Mouse (Mus musculus) large intestine, adult 2 months (tissue): ENCODE measurements at regions not wholly inside any gene's neighbourhood (a gene's known extent, or its start where the extent isn't known, plus 50 kb on each side); places are given as distances from the start of the nearest gene placed in this dataset.

Experiments used
- DNase-seq: peaks from one replicate; pipeline ENCODE4 v3.0.0-alpha.2; 2012; ENCODE audit warnings: low read depth, low spot score
- WGBS: fragments of 180-500 bp; shearing (Covaris S2); methylation state at CpG from one replicate; pipeline ENCODE4 v1.1.7; 2018; 5-methylcytosine and 5-hydroxymethylcytosine counted together

DNA sequence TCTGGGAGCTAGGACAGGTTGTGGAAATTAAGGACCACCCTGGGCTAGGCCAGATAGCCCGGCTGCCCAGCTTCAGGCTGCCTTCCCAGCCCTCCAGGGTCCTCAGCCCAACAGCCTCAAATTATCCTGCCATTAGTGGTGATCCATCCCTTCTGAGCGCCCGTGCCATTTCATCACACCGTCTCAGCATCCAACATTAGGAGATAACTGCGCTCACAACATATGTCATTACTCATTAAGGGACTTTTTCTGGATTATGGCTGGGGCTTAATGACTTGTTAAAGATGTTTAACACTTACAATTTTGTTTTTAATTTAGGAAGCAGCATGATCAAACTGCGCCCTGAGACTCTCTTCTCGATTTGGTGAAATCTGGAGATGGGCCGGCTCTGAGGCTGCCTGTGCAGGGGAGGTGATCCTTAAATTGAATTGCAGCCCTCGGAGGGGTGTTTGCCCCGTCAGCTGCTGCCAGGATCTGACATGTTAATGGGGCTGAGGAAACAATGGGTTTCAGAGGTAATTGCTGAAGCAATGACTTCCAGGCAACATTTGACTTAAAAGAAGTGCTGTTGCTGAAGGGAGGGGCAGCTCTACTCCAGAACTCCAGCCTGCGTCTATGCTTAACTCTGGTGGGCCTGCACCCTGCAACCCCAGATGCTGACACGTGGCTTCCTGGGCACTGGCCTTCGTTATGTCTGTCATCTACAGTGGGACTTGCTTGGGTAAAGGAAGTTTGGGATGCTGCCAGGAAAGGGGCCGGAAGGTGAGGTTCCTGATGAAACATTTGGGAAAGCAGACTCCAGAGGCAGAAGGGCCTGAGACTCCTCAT, 154.9 kb downstream of the 3100002H09Rik start:
- DNase-seq: no peak
- 34% methylated on average over 14 of the region's 14 CpGs for WGBS

- no peak for DNase-seq
- 25% methylated on average over 3 of the region's 3 CpGs for WGBS
Observed at GRCm38 (mm10) chr4:124451131-124451530, 159.5 kb downstream of the 3100002H09Rik start.

GRCm38 (mm10) chr4:124446615-124447014, 164.0 kb downstream of the 3100002H09Rik start:
- WGBS: 62% methylated on average over 8 of the region's 8 CpGs
- no peak for DNase-seq

GRCm38 (mm10) chr4:124443613-124444108, 166.9 kb downstream of the 3100002H09Rik start:
- 5% methylated on average over 10 of the region's 10 CpGs for WGBS
- DNase-seq: no peak

DNA sequence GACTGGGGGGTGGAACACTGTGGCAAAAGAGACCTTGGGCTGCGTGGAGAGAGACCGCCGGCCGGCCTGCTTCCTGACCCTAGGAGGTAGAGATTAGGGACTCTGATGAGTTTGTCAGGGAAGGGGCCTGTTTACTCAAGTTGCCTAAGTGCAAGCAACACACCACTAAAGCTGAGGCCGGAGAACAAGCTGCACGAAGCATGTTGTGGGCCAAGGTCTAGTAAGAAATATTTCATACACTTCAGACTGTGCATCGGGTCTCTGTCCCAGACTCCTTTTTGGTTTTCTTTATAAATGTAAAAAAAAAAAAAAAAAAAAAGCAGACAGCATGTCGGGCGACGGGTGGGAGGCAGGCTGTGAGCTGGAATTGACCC, 167.5 kb downstream of the 3100002H09Rik start:
- DNase-seq: no peak
- 16% methylated on average over 10 of the region's 10 CpGs for WGBS

DNA sequence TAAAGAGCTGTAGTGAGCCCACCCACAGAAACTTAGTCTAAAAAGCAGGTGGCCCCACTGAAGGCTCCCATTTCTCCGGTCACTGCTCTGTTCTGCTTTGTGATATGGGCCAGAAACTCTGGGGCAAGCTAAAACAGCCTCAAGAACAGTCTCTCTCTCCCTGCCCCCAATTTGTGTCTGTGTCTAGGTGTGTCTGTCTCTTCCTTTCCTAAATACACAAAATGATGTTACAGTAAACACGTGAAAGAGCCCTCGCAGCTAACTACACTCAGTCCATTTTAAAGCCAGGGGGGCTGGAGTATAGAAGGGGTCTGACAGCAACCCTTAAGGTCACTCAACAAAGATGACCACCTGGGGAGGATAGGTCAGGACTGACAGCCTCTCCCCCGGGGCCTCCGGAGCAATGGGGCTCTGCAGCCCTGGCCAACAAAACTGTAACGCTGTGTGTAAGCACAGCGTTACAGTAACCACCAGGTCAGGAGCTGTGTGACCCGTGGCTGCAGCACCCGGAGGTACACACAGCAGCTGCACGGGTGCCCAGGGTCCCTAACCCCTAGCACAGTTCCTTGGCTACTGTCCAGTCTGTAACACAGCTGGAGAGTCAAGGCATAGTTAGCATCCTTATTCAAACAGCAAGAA, 168.0 kb downstream of the 3100002H09Rik start:
- WGBS: 11% methylated on average over 10 of the region's 10 CpGs
- DNase-seq: no peak

GRCm38 (mm10) chr4:124441737-124442487, 168.7 kb downstream of the 3100002H09Rik start:
- WGBS: 20% methylated on average over 15 of the region's 15 CpGs
- no peak for DNase-seq

DNA sequence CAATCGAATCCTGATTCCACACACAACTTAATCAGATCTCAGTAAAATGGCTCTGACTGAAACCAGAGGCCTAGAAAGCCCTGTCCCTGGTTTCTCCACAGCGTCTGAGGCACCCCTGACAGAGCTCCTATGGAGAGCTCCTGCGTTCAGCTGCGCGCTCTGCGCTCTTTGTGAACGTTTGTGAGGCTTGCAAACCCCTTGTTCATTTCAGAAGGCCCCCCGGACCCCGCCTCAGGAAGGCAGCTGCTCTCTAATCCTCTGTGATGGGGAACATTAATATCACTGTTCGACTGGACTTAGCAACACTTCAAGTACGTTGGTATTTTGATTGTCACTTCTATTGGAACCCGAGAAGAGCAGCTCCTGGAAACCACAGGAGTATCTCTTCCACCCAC, 175.6 kb downstream of the 3100002H09Rik start:
- 44% methylated on average over 12 of the region's 12 CpGs for whole genome bisulfite sequencing
- no peak for DNase-seq

DNA sequence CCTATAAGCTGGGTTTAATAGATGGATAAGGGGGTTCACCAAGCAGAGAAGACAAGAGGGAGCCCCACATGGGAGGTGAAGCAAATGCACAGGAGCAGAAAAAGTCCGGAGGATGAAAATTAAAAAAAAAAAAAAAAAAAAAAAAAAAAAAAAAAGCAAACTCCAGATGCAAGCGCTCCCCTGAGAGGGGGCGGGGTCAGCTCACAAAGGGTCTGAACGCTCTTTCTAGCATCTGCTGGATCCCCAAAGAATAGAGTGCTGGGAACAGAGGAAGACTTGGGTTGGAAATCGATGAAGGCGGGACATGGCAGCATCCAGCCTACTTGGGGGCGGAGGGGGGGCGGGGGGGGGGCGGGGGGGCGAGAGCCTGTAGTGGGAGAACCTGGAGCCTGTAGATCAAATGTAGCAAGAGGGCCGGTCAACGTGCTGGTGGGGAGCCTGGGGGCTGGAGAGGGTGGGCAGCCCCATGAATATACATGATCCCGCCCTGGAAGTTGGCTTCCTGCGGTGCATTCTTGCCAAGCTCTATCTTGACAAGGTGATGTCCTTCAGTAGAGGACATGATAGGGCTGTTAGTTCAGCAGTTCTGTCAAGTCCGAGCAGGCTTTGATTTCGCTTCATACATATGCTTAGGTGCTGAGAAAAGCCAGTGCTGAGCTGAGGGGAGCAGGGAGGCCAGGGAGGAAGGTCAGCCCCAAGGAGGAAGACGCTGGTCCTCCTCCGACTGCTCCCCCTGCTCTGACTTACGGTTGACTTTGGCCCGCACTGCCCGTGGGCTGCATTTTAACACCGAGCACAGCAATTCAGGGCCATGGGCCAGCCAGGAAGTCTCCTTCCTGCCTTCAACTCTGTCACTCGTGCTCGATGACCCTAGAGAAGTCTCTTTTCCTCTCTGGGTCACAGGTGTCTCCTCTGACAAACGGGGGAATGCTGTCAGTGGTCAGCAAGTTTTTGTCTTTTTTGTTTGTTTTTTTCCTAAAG, 176.3 kb downstream of the 3100002H09Rik start:
- DNase-seq: no peak
- WGBS: 14% methylated on average over 22 of the region's 25 CpGs

DNA sequence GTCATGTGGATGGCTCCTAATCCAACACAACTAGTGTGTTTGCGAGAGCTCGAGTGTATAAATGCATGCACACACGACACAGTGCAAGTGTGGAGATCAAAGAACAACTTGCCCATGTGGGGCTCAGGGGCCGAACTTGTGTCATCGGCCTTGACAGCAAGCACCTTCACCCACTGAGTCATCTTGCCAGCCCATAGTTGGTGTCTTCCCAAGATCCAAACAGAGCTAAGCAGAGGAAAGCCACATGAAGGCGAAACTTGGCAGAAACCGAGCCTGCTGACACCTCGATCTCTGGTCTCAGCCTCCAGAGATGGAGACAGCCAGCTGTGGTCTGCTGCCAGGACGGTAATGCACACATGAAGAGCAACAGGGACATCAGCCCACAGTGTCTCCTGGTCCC, 177.1 kb downstream of the 3100002H09Rik start:
- 71% methylated on average over 9 of the region's 9 CpGs for WGBS

DNA sequence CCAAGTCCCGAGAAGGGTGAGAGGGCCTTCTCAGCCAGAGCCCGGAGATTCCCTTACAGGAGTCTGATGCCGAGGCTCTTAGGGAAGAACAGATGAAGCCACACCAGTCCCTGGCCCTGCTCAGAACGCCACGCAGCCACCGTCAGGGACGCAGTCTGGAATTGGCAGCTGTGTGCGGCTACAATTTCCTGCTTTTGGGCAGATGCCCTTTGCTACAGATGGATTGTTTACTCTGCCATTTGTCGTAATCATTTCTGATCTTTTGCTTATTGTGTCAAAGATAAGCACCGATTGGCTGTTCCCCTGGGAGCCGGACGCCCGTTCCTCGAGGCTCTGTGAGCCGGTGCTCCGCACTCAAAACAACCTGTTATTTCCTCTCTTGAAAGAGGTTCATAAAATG, 179.4 kb downstream of the 3100002H09Rik start:
- no peak for DNase-seq
- 52% methylated on average over 16 of the region's 16 CpGs for WGBS

More for the DNA sequence above, 177.1 kb downstream of the 3100002H09Rik start:
- DNase-seq: no peak

GRCm38 (mm10) chr4:124428844-124429243, 181.8 kb downstream of the 3100002H09Rik start:
- 80% methylated on average over 4 of the region's 4 CpGs for WGBS
- no peak for DNase-seq

DNA sequence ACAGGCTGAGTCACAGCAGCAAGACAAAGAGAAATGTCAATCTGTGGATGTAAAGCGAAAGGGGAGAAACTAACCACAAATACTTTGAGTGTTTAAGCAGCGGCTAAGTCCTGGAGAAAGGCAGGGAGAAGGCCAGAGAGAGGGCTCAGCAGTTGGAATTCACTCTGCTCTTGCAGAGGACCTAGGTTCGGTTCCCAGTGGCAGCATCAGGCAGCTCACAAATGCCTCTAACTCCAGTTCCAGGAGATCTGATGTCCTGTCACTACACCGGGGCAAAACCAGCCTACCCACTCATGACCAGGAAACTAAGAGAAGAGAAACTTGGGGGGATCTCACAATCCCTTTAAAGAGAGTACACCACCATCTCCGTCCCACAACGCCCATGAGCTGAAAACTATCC, 188.2 kb downstream of the 3100002H09Rik start:
- 86% methylated on average over 6 of the region's 6 CpGs for WGBS
- no peak for DNase-seq

GRCm38 (mm10) chr4:124418431-124418830, 192.2 kb downstream of the 3100002H09Rik start:
- 32% methylated on average over 8 of the region's 8 CpGs for WGBS
- DNase-seq: no peak

GRCm38 (mm10) chr4:124417176-124417575, 193.4 kb downstream of the 3100002H09Rik start:
- 82% methylated on average over 8 of the region's 8 CpGs for WGBS
- no peak for DNase-seq

- WGBS: 77% methylated on average over 6 of the region's 6 CpGs
- DNase-seq: no peak
Observed at GRCm38 (mm10) chr4:124416266-124416665, 194.3 kb downstream of the 3100002H09Rik start.

- 84% methylated on average over 7 of the region's 7 CpGs for WGBS
- no peak for DNase-seq
Observed at GRCm38 (mm10) chr4:124414386-124414785, 196.2 kb downstream of the 3100002H09Rik start.

DNA sequence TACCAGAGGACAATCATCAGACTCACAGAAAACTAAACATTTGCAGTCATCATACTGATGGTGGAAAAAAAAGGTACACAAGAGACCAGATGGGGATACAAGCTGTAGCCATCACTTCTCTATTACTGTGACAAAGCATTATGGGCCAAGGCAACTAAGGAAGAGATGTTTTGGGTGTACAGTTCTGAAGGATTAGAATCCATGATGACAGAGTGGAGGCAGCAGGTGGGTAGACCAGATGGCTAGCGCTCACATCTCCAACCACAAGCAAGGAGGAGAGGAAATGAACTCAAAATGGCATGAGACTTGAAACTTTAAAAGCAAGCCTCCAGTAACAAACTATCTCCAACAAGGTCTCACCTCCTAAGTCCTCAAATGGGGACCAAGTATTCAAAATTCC, 201.3 kb downstream of the 3100002H09Rik start:
- DNase-seq: no peak
- WGBS: 92% methylated on average over 1 of the region's 1 CpGs

- DNase-seq: no peak
- WGBS: 64% methylated on average over 8 of the region's 8 CpGs
Observed at GRCm38 (mm10) chr4:124402075-124402474, 208.5 kb downstream of the 3100002H09Rik start.
